Mouse (Mus musculus): ENCODE data around the gene Sycp1. TPM values are rescaled to one million over a fixed set of nuclear protein-coding genes. Genes with fewer than 3 reads are reported as not detected.

Sycp1 gene
- total RNA-seq (2021) = not detected

- no peak for DNase-seq
These were observed at the start of gene Sycp1 for GRCm38 (mm10) chr3:102935451-102936354. Sycp1 (minus strand) TSS chr3:102936100.

GRCm38 (mm10) chr3:102980349-102980736 is 44.4 kb upstream of the Sycp1 start:
- DNase-seq = no peak

GRCm38 (mm10) chr3:102979550-102980348 is 43.8 kb upstream of the Sycp1 start:
- DNase-seq = peak; percentile 11 to 15

GRCm38 (mm10) chr3:102976906-102977305 is 41.0 kb upstream of the Sycp1 start:
- DNase-seq = no peak

- DNase-seq = no peak
These were observed 34.6 kb upstream of the Sycp1 start for GRCm38 (mm10) chr3:102970508-102970907.

- DNase-seq = no peak
These were observed 34.2 kb upstream of the Sycp1 start for GRCm38 (mm10) chr3:102970067-102970466.

GRCm38 (mm10) chr3:102964033-102964432 is 28.1 kb upstream of the Sycp1 start, which contains the start of gene Nr1h5:
Nr1h5 (minus strand) TSS chr3:102964133.
- DNase-seq = no peak

- no peak for DNase-seq
These were observed 19.7 kb upstream of the Sycp1 start for GRCm38 (mm10) chr3:102955596-102955995.

- DNase-seq = no peak
These were observed 19.2 kb upstream of the Sycp1 start for GRCm38 (mm10) chr3:102955143-102955542.

- no peak for DNase-seq
These were observed 18.6 kb upstream of the Sycp1 start for GRCm38 (mm10) chr3:102954476-102954875.

GRCm38 (mm10) chr3:102946861-102947260 is 11.0 kb upstream of the Sycp1 start:
- no peak for DNase-seq

GRCm38 (mm10) chr3:102946312-102946711 is 10.4 kb upstream of the Sycp1 start:
- DNase-seq = no peak

GRCm38 (mm10) chr3:102938100-102938499 is 2.2 kb upstream of the Sycp1 start:
- DNase-seq = no peak

GRCm38 (mm10) chr3:102899136-102899535 is 36.8 kb downstream of the Sycp1 start:
- no peak for DNase-seq

- DNase-seq = no peak
These were observed 55.4 kb downstream of the Sycp1 start for GRCm38 (mm10) chr3:102880529-102880928.

- DNase-seq = no peak
These were observed 87.2 kb downstream of the Sycp1 start for GRCm38 (mm10) chr3:102848661-102849060.

GRCm38 (mm10) chr3:102842386-102842785 is 93.5 kb downstream of the Sycp1 start:
- no peak for DNase-seq

GRCm38 (mm10) chr3:102803937-102804336 is 132.0 kb downstream of the Sycp1 start:
- DNase-seq = peak; percentile 66 to 70

- no peak for DNase-seq
These were observed 148.5 kb downstream of the Sycp1 start for GRCm38 (mm10) chr3:102787369-102787768.

GRCm38 (mm10) chr3:102782618-102783017 is 153.3 kb downstream of the Sycp1 start, which contains the start of gene Tshb:
Tshb (minus strand) TSS chr3:102782718.
- DNase-seq = no peak

GRCm38 (mm10) chr3:102773018-102773417 is 162.9 kb downstream of the Sycp1 start:
- DNase-seq = no peak

Measured in layer of hippocampus, postnatal 36 days (tissue).